Mouse (Mus musculus) CH12.LX (cell line): ENCODE measurements at regions not wholly inside any gene's neighbourhood (a gene's known extent, or its start where the extent isn't known, plus 50 kb on each side); places are given as distances from the start of the nearest gene placed in this dataset.

Source experiments
- CTCF ChIP-seq, 2 experiments: IDR thresholded peaks in 1 of 2; conservative IDR thresholded peaks in 1 of 2; 2 replicates each; pipeline ENCODE4 v1.5.1; 2011 to 2012; ENCODE audit warnings: low read depth in 2 of 2, low read length in 2 of 2, improper control_type of control experiment in 1 of 2, inconsistent platforms in 1 of 2, mild to moderate bottlenecking in 1 of 2, moderate library complexity in 1 of 2
- GABPA ChIP-seq: IDR thresholded peaks from 2 replicates; pipeline ENCODE4 v1.6.1; 2012; ENCODE audit warnings: low read depth, low read length, improper control_type of control experiment, inconsistent platforms; ENCODE audit not compliant: insufficient replicate concordance
- POLR2A ChIP-seq: IDR thresholded peaks from 2 replicates; pipeline ENCODE4 v1.6.1; 2011; ENCODE audit warnings: low read depth, mild to moderate bottlenecking, improper control_type of control experiment, low read length
- ZC3H11A ChIP-seq: IDR thresholded peaks from 2 replicates; pipeline ENCODE4 v1.6.1; 2012; ENCODE audit warnings: low read depth, mild to moderate bottlenecking, inconsistent platforms, low read length, improper control_type of control experiment

GRCm38 (mm10) chr9:120758632-120759031 is 170.4 kb upstream of the Ctnnb1 start:
- TF ChIP-seq GABPA (no peak), ZC3H11A (no peak), CTCF (conservative IDR thresholded peaks at IDR 0.05 in 1 of 2, IDR thresholded peaks at IDR 0.05 in 1 of 2; ENCODE audit: low read depth in 2 of 2, low read length in 2 of 2) (no peak), POLR2A (no peak)
